Mouse (Mus musculus): ENCODE results near the gene Pla2g12b.
"Not testable (repeated sequence)": the region's sequence is repeated elsewhere in the genome, so short reads cannot be mapped to it uniquely, and the experiment has no call there.

Pla2g12b gene

GRCm38 (mm10) chr10:59402899-59403792 lies at the start of gene Pla2g12b:
Gene Pla2g12b, plus strand, starts transcription at chr10:59403660.
- no peak for DNase-seq

GRCm38 (mm10) chr10:59354120-59354519 lies 49.3 kb upstream of the Pla2g12b start:
- DNase-seq = no peak

- no peak for DNase-seq
Observed at GRCm38 (mm10) chr10:59355020-59355419, 48.4 kb upstream of the Pla2g12b start.

GRCm38 (mm10) chr10:59358744-59359143 lies 44.7 kb upstream of the Pla2g12b start:
- DNase-seq = no peak

- DNase-seq = no peak
Observed at GRCm38 (mm10) chr10:59363208-59363607, 40.3 kb upstream of the Pla2g12b start.

GRCm38 (mm10) chr10:59364551-59364950 lies 38.9 kb upstream of the Pla2g12b start:
- peak; percentile 52 for DNase-seq

- no peak for DNase-seq
Observed at GRCm38 (mm10) chr10:59365804-59366589, 37.5 kb upstream of the Pla2g12b start.

GRCm38 (mm10) chr10:59366746-59367145 lies 36.7 kb upstream of the Pla2g12b start:
- DNase-seq = no peak

- DNase-seq = no peak
Observed at GRCm38 (mm10) chr10:59367206-59367605, 36.3 kb upstream of the Pla2g12b start.

GRCm38 (mm10) chr10:59368729-59369128 lies 34.7 kb upstream of the Pla2g12b start:
- no peak for DNase-seq

- no peak for DNase-seq
Observed at GRCm38 (mm10) chr10:59369426-59369825, 34.0 kb upstream of the Pla2g12b start.

GRCm38 (mm10) chr10:59377906-59378305 lies 25.6 kb upstream of the Pla2g12b start:
- peak; percentile 30 for DNase-seq

- DNase-seq = no peak
Observed at GRCm38 (mm10) chr10:59378728-59379127, 24.7 kb upstream of the Pla2g12b start.

GRCm38 (mm10) chr10:59379927-59380326 lies 23.5 kb upstream of the Pla2g12b start:
- no peak for DNase-seq

GRCm38 (mm10) chr10:59380411-59380821 lies 23.0 kb upstream of the Pla2g12b start:
- DNase-seq = no peak

GRCm38 (mm10) chr10:59381563-59381962 lies 21.9 kb upstream of the Pla2g12b start:
- DNase-seq = not testable (repeated sequence)

GRCm38 (mm10) chr10:59386951-59387350 lies 16.5 kb upstream of the Pla2g12b start:
- DNase-seq = no peak

- DNase-seq = no peak
Observed at GRCm38 (mm10) chr10:59389652-59390051, 13.8 kb upstream of the Pla2g12b start.

- no peak for DNase-seq
Observed at GRCm38 (mm10) chr10:59391907-59392306, 11.6 kb upstream of the Pla2g12b start.

GRCm38 (mm10) chr10:59395461-59395860 lies 8.0 kb upstream of the Pla2g12b start, which contains the start of gene Gm10273:
Gene Gm10273, plus strand, starts transcription at chr10:59395632.
- not testable (repeated sequence) for DNase-seq

GRCm38 (mm10) chr10:59403793-59404149 lies 311 bp downstream of the Pla2g12b start:
- DNase-seq = no peak

GRCm38 (mm10) chr10:59408499-59408898 lies 5.0 kb downstream of the Pla2g12b start:
- no peak for DNase-seq

- no peak for DNase-seq
Observed at GRCm38 (mm10) chr10:59410264-59410663, 6.8 kb downstream of the Pla2g12b start.

GRCm38 (mm10) chr10:59413711-59414110 lies 10.3 kb downstream of the Pla2g12b start:
- no peak for DNase-seq
